Mouse (Mus musculus): ENCODE data around the gene C1s1. TPM values are rescaled to one million over a fixed set of nuclear protein-coding genes. Genes with fewer than 3 reads are reported as not detected.
"Not testable (repeated sequence)": the region's sequence is repeated elsewhere in the genome, so short reads cannot be mapped to it uniquely, and the experiment has no call there.

The C1s1 gene
- polyA plus RNA-seq, 1 experiment from 2014 or later, result 0.86 TPM

DNA sequence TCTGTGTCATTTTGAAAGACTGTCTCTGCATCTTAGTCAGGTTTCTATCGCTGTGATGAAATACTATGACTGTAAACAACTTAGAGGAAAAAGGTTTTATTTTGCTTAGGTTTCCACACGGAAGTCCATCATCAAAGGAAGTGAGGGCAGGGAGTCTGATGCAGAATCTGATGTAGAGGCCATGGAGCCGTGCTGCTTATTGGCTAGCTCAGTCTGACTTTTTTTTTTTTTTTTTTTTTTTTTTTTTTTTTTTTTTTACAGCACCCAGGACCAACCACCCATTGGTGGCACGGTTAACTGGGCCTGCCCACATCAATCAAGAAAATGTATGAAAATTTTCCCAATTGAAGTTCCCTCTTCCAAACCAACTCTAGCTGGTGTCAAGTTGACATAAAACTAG is 53.2 kb downstream of the C1s1 start:
- Histone ChIP-seq H3K4me2 (replicated peaks; ENCODE audit: low read depth, low read length) (no peak overlapping the region), H3K4me1 (replicated peaks; ENCODE audit: control insufficient read depth, insufficient read depth, low read length) (no peaks in the 10 kb centered on the region), H3K4me3 (ENCODE audit: low read depth, low read length) (no peak overlapping the region), H3K9ac (ENCODE audit: low read depth, low read length) (no peak overlapping the region), H3K27me3 (ENCODE audit: control insufficient read depth, insufficient read depth, low read length) (no peaks in the 10 kb centered on the region), H3K27ac (ENCODE audit: low read depth, low read length) (no peak overlapping the region), H3K36me3 (ENCODE audit: control insufficient read depth, insufficient read depth, low read length) (no peaks in the 10 kb centered on the region), H3K9me3 (ENCODE audit: control insufficient read depth, low read length) (no peaks in the 10 kb centered on the region)
- DNase-seq (ENCODE audit: low spot score), result no peak
- no peak for ATAC-seq (ENCODE audit: low FRiP score)
- WGBS, result 77% methylated on average over 4 of the region's 4 CpGs

DNA sequence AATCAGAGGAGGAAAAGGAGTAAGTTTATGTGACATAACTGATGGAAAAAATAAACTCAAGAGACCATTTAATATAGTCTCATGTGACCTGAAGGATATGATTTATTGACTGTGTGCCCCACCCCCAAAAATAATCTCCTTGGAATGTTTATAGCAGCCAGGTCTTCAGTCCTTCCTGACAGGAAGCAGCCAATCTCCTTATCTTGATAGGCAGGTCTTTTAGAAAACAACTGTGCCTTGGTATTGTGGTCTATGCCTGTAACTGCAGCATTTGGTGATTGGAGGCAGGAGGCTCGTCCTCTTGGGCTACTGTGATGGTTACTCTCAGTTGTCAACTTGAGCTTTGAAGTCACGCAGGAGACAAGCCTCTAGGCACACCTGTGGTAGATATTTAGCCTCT is 54.6 kb downstream of the C1s1 start:
- no peak for ATAC-seq (ENCODE audit: low FRiP score)
- H3K27ac ChIP-seq (ENCODE audit: low read depth, low read length), result no peak overlapping the region
- 77% methylated on average over 2 of the region's 2 CpGs for WGBS

DNA sequence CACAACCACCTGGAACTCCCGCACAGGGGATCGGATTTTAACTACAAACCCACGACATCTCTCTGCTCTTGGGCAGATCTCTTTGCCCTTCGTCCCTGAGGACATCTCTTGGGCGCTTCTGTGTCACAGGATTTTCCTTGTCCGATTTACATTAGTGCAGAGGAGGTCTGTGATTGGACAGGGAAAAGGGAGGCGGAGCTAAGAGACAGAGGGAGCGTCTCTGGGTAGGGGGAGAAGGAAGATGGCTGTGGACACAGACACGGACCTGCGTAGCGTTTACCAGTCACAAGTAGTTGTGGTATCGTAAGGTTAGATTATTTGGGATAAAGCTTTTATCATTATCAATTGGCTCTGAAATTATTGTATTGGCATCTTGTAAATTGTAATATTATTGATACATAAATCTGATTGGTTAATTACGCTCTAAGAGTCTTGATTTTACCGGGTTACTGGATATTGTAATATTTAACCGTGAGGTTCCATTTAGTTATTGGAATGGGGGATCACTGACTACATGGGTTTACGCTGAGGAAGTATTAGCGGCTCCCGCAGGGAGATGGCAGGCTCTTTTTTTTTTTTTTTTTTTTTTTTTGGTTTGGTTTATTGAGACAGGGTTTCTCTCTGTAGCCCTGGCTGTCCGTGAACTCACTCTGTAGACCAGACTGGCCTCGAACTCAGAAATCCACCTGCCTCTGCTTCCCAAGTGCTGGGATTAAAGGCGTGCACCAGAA is 56.6 kb downstream of the C1s1 start:
- Histone ChIP-seq H3K4me1 (replicated peaks; ENCODE audit: control insufficient read depth, insufficient read depth, low read length) (no peaks in the 10 kb centered on the region), H3K27me3 (ENCODE audit: control insufficient read depth, insufficient read depth, low read length) (no peaks in the 10 kb centered on the region), H3K9me3 (ENCODE audit: control insufficient read depth, low read length) (no peaks in the 10 kb centered on the region), H3K27ac (ENCODE audit: low read depth, low read length) (no peak overlapping the region), H3K36me3 (ENCODE audit: control insufficient read depth, insufficient read depth, low read length) (no peaks in the 10 kb centered on the region), H3K4me2 (replicated peaks; ENCODE audit: low read depth, low read length) (peak overlapping the region; percentile 26), H3K4me3 (ENCODE audit: low read depth, low read length) (no peak overlapping the region), H3K9ac (ENCODE audit: low read depth, low read length) (no peak overlapping the region)
- DNase-seq (ENCODE audit: low spot score), result peak; percentile 63
- 31% methylated on average over 21 of the region's 21 CpGs for WGBS
- ATAC-seq (ENCODE audit: low FRiP score), result peak; percentile 90

More for the DNA sequence above, 54.6 kb downstream of the C1s1 start:
- no peaks in the 10 kb centered on the region for H3K36me3 ChIP-seq (ENCODE audit: control insufficient read depth, insufficient read depth, low read length)
- H3K9ac ChIP-seq (ENCODE audit: low read depth, low read length), result no peak overlapping the region
- H3K4me3 ChIP-seq (ENCODE audit: low read depth, low read length), result no peak overlapping the region
- H3K4me2 ChIP-seq (replicated peaks; ENCODE audit: low read depth, low read length), result no peak overlapping the region
- DNase-seq (ENCODE audit: low spot score), result no peak
- H3K27me3 ChIP-seq (ENCODE audit: control insufficient read depth, insufficient read depth, low read length), result no peaks in the 10 kb centered on the region
- no peaks in the 10 kb centered on the region for H3K4me1 ChIP-seq (replicated peaks; ENCODE audit: control insufficient read depth, insufficient read depth, low read length)
- H3K9me3 ChIP-seq (ENCODE audit: control insufficient read depth, low read length), result no peaks in the 10 kb centered on the region

DNA sequence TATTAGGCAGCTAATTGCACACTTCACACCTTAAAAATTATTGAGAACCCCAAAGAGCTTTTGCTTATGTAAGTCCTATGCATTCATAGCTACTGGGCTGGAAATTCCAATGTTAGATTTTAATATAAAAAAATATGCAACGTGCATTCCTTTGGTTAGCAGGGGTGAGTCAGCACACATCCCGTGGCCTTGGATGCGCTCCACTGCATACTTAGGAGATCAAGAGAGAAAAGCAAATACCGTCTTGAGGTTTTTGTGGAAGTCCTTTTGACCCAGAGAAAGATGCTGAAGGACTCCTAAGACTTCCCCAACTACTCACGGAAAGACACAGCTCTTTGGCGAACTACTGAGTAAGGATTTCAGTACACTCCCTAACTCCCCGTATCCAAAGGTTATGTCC is 57.3 kb downstream of the C1s1 start:
- no peak for DNase-seq (ENCODE audit: low spot score)
- no peak overlapping the region for H3K27ac ChIP-seq (ENCODE audit: low read depth, low read length)
- 91% methylated on average over 7 of the region's 7 CpGs for WGBS
- no peaks in the 10 kb centered on the region for H3K36me3 ChIP-seq (ENCODE audit: control insufficient read depth, insufficient read depth, low read length)
- H3K4me2 ChIP-seq (replicated peaks; ENCODE audit: low read depth, low read length), result no peak overlapping the region
- H3K9ac ChIP-seq (ENCODE audit: low read depth, low read length), result no peak overlapping the region
- ATAC-seq (ENCODE audit: low FRiP score), result 0 out of 2 replicates have a peak, but pooled peaks have one; percentile 1
- no peaks in the 10 kb centered on the region for H3K27me3 ChIP-seq (ENCODE audit: control insufficient read depth, insufficient read depth, low read length)
- H3K9me3 ChIP-seq (ENCODE audit: control insufficient read depth, low read length), result no peaks in the 10 kb centered on the region
- H3K4me3 ChIP-seq (ENCODE audit: low read depth, low read length), result no peak overlapping the region
- no peaks in the 10 kb centered on the region for H3K4me1 ChIP-seq (replicated peaks; ENCODE audit: control insufficient read depth, insufficient read depth, low read length)

DNA sequence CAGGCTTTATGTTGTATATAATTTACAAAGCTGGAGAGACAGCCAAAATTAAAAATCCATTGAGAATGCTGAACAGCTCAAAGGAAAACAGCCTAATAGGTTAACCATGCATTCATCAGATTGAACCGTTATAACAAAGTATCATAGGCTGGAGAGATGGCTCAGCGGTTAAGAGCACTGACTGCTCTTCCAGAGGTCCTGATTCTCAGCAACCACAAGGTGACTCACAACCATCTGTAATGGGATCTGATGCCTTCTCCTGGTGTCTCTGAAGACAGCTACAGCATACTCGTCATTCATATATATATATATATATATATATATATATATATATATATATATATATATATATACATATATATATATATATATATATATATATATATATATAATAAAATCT is 58.3 kb downstream of the C1s1 start:
- not testable (repeated sequence) for H3K27ac ChIP-seq (ENCODE audit: low read depth, low read length); H3K27me3 ChIP-seq (ENCODE audit: control insufficient read depth, insufficient read depth, low read length); H3K4me1 ChIP-seq (replicated peaks; ENCODE audit: control insufficient read depth, insufficient read depth, low read length); ATAC-seq (ENCODE audit: low FRiP score); H3K9me3 ChIP-seq (ENCODE audit: control insufficient read depth, low read length); H3K36me3 ChIP-seq (ENCODE audit: control insufficient read depth, insufficient read depth, low read length); H3K4me3 ChIP-seq (ENCODE audit: low read depth, low read length); DNase-seq (ENCODE audit: low spot score); H3K9ac ChIP-seq (ENCODE audit: low read depth, low read length); H3K4me2 ChIP-seq (replicated peaks; ENCODE audit: low read depth, low read length)
- 87% methylated on average over 3 of the region's 3 CpGs for WGBS

DNA sequence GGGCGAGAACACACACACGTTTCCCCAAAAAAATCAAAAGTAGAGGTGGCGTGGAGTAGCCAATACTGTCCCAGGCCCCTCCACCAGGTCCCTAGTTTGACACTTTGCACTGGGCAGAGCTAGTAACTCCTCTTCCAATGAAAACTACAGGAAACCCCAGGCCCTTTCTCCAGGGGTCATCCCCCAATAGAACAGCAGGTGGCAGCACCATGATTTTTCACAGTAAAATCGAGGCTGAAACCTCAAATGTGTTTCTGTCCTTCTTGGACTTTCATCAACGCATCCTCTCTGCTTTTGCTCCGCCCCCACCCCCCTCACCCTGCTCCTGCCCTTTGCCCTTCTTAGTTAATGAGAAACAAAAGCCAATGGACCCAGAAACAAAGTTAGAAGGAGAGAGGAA is 60.6 kb downstream of the C1s1 start:
- no peak overlapping the region for H3K27ac ChIP-seq (ENCODE audit: low read depth, low read length)
- ATAC-seq (ENCODE audit: low FRiP score), result no peak
- no peak overlapping the region for H3K9ac ChIP-seq (ENCODE audit: low read depth, low read length)
- H3K4me3 ChIP-seq (ENCODE audit: low read depth, low read length), result no peak overlapping the region
- no peak overlapping the region for H3K4me2 ChIP-seq (replicated peaks; ENCODE audit: low read depth, low read length)
- DNase-seq (ENCODE audit: low spot score), result peak; percentile 73
- no peaks in the 10 kb centered on the region for H3K4me1 ChIP-seq (replicated peaks; ENCODE audit: control insufficient read depth, insufficient read depth, low read length)
- no peaks in the 10 kb centered on the region for H3K9me3 ChIP-seq (ENCODE audit: control insufficient read depth, low read length)
- no peaks in the 10 kb centered on the region for H3K27me3 ChIP-seq (ENCODE audit: control insufficient read depth, insufficient read depth, low read length)
- 18% methylated on average over 6 of the region's 6 CpGs for WGBS
- no peaks in the 10 kb centered on the region for H3K36me3 ChIP-seq (ENCODE audit: control insufficient read depth, insufficient read depth, low read length)

Other genes with a start within 250 kb of the C1s1 start
- 0.06 TPM in 1 of 2 replicates, not detected in the other for gene Cd163, start 237.7 kb downstream of the C1s1 start, polyA plus RNA-seq (2014; fragmentation: Nextera tagmentation; extraction: Ambion mirVana)
- 35.1 and 38.9 TPM in 2 replicates for gene Pex5, start 127.3 kb downstream of the C1s1 start, polyA plus RNA-seq (2014; fragmentation: Nextera tagmentation; extraction: Ambion mirVana)
- gene Clstn3, start 77.6 kb downstream of the C1s1 start, polyA plus RNA-seq (2014; fragmentation: Nextera tagmentation; extraction: Ambion mirVana), result 10.2 and 11.9 TPM in 2 replicates
- 0.11 and 0.15 TPM in 2 replicates for gene C1rl, start 49.2 kb downstream of the C1s1 start, polyA plus RNA-seq (2014; fragmentation: Nextera tagmentation; extraction: Ambion mirVana)
- 0.08 and 0.20 TPM in 2 replicates for gene C1ra, start 30.0 kb downstream of the C1s1 start, polyA plus RNA-seq (2014; fragmentation: Nextera tagmentation; extraction: Ambion mirVana)
- gene C1rb, start 27.9 kb upstream of the C1s1 start, polyA plus RNA-seq (2014; fragmentation: Nextera tagmentation; extraction: Ambion mirVana), result not detected in 2 replicates
- gene C1s2, start 93.7 kb upstream of the C1s1 start, polyA plus RNA-seq (2014; fragmentation: Nextera tagmentation; extraction: Ambion mirVana), result 0.10 TPM in 1 of 2 replicates, not detected in the other
- gene Lpcat3, start 120.7 kb upstream of the C1s1 start, polyA plus RNA-seq (2014; fragmentation: Nextera tagmentation; extraction: Ambion mirVana), result 37.5 and 43.2 TPM in 2 replicates
- 196 and 203 TPM in 2 replicates for gene Emg1, start 169.8 kb upstream of the C1s1 start, polyA plus RNA-seq (2014; fragmentation: Nextera tagmentation; extraction: Ambion mirVana)
- gene Phb2, start 170.0 kb upstream of the C1s1 start, polyA plus RNA-seq (2014; fragmentation: Nextera tagmentation; extraction: Ambion mirVana), result 318 and 336 TPM in 2 replicates
- 7.1 and 7.9 TPM in 2 replicates for gene Ptpn6, start 196.4 kb upstream of the C1s1 start, polyA plus RNA-seq (2014; fragmentation: Nextera tagmentation; extraction: Ambion mirVana)
- 553 and 590 TPM in 2 replicates for gene Grcc10, start 199.0 kb upstream of the C1s1 start, polyA plus RNA-seq (2014; fragmentation: Nextera tagmentation; extraction: Ambion mirVana)
- gene Gm45234, start 213.7 kb upstream of the C1s1 start, polyA plus RNA-seq (2014; fragmentation: Nextera tagmentation; extraction: Ambion mirVana), result not detected in 2 replicates
- 9.2 and 12.7 TPM in 2 replicates for gene Atn1, start 214.2 kb upstream of the C1s1 start, polyA plus RNA-seq (2014; fragmentation: Nextera tagmentation; extraction: Ambion mirVana)
- gene Eno2, start 227.3 kb upstream of the C1s1 start, polyA plus RNA-seq (2014; fragmentation: Nextera tagmentation; extraction: Ambion mirVana), result 5.9 and 7.1 TPM in 2 replicates
- 4.1 and 4.7 TPM in 2 replicates for gene Lrrc23, start 237.4 kb upstream of the C1s1 start, polyA plus RNA-seq (2014; fragmentation: Nextera tagmentation; extraction: Ambion mirVana)

Data from hindbrain, embryonic 11.5 days (tissue).